Mouse (Mus musculus): ENCODE results near the gene Mgat5b.

Mgat5b gene

DNA sequence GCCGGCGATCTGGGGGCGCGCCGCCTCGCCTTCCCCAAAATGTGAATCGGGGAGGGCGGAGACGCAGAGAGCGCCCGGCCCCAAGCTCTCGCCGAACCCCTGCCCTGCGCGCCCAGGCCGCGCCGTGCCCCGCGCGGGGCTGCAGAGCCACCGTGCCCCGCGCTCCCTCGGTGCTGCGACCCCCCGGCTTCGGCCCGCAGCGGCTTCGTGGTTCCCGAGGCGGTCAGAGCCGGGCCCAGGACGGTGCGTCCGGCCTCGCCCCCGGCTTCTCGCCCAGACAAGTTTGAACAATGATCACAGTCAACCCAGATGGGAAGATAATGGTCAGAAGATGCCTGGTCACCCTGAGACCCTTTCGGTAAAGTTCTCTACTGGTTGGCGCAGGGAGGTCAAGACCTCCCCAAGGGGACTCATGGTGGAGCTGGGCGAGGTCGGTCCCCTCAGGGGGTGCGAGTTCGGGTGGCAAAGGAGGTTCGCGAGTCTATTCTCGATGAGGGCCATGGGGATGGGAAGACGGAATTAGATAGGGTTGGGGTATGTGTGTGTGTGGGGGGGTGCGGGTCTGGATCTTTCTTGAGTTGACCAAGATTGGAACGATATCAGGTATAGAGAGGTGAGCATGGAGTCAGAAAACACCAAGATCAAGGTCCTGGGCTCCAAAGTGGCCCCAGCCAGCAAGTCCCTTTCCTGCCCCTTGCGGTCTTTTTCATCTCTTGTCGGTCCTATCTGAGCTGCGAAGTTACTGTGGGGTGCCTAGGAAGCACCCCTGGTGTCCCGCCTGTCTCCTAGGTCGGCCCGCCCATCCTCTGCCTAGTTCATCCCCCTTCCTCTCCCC lies 740 bp downstream of the Mgat5b start:
- no peak for DNase-seq

GRCm38 (mm10) chr11:116920746-116921145 lies 2.1 kb downstream of the Mgat5b start:
- no peak for DNase-seq

DNA sequence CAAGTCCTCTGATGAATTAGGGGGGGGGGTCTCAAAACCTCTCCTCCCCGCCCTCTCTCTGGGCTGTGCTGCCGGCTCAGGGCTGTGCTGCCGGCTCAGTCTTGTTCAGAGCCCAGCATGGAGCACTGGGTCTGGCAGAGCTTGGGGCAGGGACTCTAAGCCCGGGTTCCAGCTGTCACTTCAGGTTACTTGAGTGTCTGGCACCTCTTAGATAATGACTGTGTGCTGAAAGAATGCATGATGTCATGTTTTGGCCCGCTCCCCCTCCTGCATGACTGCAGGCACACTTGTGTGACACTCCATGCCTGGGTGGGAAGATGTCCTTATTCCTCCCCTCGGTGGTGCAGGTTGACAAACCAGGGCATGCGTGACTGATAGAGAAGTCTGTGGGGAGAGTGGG lies 3.4 kb downstream of the Mgat5b start:
- DNase-seq, result peak; percentile 52

DNA sequence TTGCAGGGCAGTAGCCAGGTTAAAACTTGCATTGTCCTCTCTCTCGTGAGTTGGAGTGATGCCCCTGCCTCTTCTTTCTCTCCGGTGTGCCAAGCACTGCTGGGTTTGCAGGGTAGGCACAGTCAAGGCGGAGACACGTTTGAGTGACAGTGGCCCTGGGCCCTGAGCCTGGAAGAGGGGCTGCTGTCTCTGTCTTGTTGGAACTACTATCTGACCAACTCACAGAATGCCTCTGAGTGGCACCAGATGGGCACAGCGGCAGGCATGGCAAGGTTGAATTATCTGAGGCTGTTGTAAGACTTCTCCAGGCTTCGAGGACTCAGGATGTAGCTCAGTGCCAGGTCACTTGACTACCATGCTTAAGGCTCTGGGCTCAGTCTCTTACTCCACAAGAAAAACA lies 9.4 kb downstream of the Mgat5b start:
- no peak for DNase-seq

GRCm38 (mm10) chr11:116934862-116935261 lies 16.2 kb downstream of the Mgat5b start:
- DNase-seq, result no peak

GRCm38 (mm10) chr11:116935354-116935753 lies 16.7 kb downstream of the Mgat5b start:
- DNase-seq, result no peak

- no peak for DNase-seq
Measured at GRCm38 (mm10) chr11:116935917-116936316, 17.3 kb downstream of the Mgat5b start.

DNA sequence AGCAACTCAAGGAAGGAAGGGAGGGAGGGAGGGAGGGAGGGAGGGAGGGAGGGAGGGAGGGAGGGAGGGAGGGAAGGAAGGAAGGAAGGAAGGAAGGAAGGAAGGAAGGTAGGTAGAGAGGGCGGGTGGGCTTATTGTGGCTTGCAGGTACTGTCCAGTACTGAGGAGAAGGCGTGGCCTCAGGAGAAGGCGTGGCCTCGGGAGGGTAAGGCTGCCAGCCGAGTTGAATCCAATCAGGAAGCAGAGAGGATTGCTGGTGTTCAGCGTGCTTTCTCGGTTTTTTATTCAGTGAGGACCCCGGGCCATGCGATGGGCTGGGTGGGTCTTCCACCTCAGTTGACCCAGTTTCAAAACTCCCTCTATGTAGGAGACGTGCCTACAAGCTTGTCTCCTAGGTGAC lies 18.5 kb downstream of the Mgat5b start:
- no peak for DNase-seq

DNA sequence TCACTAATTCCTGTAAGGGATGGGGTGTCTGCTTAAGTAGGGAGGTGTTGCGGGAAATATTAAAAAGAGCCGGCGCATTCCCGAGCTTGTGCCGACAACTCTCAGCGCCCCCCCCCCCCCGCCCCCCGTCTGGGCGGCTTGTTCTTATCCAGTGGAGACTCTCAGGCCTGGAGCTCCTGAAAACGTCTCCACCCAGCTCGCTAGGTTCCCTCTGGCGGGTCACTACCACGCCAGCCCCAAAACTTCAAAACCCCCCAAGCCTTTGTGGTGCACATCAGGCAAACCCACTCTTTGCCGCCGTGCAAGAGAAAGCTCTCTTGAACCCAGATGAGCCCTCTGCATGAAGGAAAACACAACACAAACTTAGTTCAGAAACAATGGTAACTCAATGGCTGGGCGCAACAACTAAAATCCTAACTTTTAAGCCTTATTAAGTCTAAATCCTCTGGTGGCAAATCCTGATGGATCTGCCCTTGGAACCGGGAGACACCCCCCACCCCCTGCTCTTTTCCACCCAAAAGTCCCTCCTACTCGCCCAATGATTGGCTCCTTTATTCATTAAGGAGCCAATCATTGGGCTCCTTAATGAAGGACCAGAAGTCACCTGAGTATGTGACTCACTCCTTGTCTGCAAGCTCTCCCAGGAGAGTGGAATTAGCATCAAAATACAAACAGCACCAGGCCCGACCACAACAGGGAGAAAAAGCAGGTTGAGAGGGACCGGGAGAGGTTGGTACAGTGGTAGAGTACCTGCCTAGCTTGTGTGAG lies 21.6 kb downstream of the Mgat5b start:
- DNase-seq, result no peak

GRCm38 (mm10) chr11:116944346-116944745 lies 25.7 kb downstream of the Mgat5b start:
- no peak for DNase-seq

DNA sequence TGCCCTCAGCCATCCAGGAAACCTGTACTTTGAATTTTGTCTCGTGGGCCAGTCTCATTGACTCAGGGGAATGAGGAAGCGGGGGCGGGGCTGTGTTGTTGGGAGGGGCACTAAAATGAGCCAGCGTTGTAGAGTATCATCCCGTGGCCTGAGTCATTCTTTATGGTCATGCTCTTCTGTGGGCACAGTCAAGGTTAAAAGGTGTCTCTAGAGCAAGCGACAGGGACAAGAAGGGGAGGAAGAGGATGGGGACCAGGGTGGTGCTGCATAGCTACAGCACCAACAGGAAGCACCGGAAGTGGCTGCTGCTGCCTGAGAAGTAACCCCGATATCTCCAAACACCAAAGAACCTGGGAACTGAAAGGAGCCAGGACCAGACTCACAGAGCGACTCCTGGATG lies 31.2 kb downstream of the Mgat5b start:
- no peak for DNase-seq

DNA sequence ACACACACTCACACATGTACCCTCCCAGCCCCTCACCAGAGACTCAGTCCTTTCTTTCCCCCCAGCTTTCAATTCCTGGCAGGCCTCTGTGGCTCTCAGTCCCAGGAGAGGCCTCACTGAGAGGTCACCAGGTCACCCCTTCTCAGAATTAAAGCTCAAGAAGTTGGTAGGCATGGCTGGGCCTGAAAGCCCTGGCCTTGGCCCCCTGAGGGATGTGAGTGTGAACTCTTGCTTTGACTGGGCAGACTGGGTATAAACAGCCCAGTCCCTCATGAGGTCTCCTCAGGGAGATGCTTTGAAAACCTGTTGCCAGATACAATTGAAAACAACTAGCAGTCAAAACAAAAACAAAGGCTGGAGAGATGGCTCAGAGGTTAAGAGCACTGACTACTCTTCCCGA lies 32.8 kb downstream of the Mgat5b start:
- DNase-seq, result no peak

- no peak for DNase-seq
Measured at GRCm38 (mm10) chr11:116954231-116955118, 35.8 kb downstream of the Mgat5b start.

- no peak for DNase-seq
Measured at GRCm38 (mm10) chr11:116958601-116959000, 39.9 kb downstream of the Mgat5b start.

DNA sequence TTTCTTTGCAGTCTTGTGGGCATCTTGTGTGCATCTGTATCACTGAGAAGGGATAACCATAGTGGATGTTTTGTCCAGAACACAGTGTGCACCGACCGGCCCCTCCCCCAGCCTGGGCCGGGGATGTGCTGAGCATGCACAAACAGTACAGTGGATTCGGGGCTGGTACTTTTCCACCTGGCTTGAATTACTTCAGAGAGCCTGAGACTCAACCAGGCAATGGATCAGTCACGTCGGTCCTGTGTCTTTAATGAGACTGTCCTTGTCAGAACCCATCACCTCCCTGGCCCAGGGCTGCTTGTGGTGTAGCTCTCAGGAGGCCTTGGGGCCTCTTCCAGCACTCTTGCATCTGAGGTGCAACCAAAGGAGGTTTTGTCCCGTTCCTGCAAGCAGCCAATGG lies 46.4 kb downstream of the Mgat5b start:
- no peak for DNase-seq

- DNase-seq, result no peak
Measured at GRCm38 (mm10) chr11:116965961-116966360, 47.3 kb downstream of the Mgat5b start.

DNA sequence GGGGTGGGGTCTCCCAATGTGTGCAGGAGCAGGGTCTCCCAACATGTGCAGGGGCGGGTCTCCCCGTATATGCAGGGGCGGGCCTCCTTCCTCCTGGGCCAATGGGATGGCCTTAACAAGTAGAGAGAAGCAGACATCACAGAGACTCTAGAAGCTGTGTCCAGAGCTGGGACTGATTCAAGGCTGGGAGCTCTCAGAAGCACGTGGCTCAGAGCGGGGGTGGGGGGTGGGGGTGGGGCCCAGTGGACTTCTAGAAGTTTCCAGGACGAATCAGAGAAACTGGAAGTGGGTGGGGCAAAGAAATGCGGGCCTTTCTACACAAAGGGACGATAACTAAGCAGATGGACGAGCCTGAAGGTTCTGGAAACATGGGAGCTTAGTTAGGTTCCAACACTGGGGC lies 49.9 kb downstream of the Mgat5b start:
- DNase-seq, result no peak

GRCm38 (mm10) chr11:116969498-116969897 lies 50.8 kb downstream of the Mgat5b start:
- DNase-seq, result no peak

DNA sequence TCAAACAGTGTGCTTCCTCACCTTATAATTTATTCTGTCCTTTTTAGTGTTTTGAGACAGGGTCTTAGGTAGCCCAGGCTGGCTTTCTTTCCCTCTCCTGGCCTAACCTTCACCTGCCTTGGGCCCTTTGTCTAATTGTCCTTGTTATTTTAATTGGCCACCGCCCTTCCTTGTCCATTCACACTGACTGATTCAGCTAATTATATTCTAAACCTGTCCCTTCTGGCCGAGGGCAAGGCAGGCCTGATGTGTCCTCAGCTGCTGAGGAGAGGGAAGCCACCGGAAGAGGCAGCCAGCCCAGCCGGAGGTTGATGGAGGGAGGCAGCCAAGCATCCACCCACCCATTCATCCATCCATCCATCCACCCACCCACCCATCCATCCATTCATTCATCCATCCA lies 52.2 kb downstream of the Mgat5b start:
- DNase-seq, result no peak

GRCm38 (mm10) chr11:116972828-116973227 lies 54.2 kb downstream of the Mgat5b start:
- no peak for DNase-seq

DNA sequence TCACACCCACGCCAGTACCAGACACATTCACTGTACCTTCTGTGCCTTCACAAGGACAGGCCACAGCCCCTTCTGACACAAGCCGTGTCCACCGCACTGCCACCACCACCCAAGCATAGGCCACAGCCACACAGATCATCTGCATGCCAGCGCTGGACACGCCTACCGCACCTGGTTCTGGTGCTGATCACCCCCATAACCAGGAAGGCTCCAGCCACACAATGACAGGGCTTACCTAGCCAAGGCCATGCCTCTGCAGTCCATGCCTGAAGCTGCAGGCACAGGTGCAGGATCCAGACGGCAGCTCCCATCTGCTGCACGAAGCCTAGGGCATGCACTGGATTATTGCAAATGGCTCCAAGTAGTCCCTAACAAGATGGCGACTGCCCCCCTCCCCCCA lies 54.8 kb downstream of the Mgat5b start:
- DNase-seq, result no peak

DNA sequence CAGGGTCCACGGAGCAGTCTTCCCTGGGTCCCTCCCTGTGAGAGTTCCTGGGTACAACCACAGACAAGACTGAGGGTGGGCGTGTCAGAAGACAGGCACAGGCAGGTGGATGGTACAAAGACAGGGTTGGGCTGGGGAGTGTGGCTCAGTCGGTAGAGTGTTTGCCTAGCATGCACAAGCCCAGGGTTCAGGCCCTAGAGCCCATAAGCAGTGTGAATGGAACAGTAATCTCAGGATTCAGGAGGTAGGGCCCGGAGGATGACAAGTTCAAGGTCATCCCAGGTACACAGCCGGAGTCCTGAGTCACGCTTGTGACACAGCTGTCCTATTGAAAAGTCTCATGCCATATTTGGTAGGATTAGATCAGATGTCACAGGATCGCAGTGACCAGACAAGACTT lies 55.7 kb downstream of the Mgat5b start:
- DNase-seq, result no peak

DNA sequence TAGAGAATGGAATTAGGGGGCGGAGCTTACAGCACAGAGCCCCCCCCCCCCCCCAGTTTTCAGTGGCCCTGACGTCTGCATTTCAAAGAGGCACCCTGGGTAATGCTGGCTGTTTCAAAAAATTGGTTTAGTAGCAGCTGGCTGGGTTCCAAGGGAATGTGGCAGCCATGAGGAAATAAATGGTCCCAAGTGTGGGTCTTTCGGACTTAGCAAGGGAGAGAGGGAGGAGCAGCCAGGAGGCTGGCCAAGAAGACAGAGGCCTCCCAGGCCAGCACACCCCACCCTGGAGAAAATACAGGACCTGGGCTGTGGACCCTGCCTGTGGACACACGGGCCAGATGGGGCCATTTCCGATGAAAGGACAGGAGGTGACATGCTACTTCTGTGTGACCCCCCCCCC lies 61.6 kb downstream of the Mgat5b start:
- no peak for DNase-seq
